Mouse (Mus musculus): Measurements from ENCODE around the gene Rhbdf2. TPM values are rescaled to one million over a fixed set of nuclear protein-coding genes. Genes with fewer than 3 reads are reported as not detected.
A peak's percentile ranks its signal among the peaks of the same experiment; 100 is the strongest.
"Not testable (repeated sequence)": the region's sequence is repeated elsewhere in the genome, so short reads cannot be mapped to it uniquely, and the experiment has no call there.

Rhbdf2 gene
- polyA plus RNA-seq, 1 experiment from 2014 or later: 12.8 TPM

DNA sequence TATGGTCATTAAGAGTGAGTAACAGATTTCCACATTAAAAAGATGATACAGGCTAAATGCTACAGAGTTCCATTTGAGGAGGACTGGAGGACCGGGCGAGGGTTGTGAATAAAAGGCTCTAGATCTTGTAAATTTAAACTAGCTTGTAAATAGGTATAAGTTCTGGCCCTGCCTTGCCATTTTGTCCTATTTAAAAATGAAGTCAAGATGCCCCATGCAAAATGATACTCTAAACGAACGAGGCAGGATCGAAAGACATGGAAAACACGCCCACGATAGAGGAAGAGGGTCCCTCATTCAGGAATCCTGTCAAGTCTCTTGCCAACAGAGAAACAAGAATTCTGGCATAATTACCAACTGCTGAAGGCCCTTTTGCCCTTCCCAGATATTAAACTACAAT, 43.6 kb upstream of the Rhbdf2 start:
- WGBS: 75% methylated on average over 7 of the region's 7 CpGs
- H3K9ac ChIP-seq (replicated peaks; ENCODE audit: low read length): no peak overlapping the region; the same call in 1 of the 2 replicates
- H3K4me3 ChIP-seq (ENCODE audit: low read length): no peak overlapping the region; the same call in 1 of the 2 replicates
- no peaks in the 10 kb centered on the region; the same call in 1 of the 2 replicates for H3K27me3 ChIP-seq (ENCODE audit: insufficient read depth, low read length)
- H3K27ac ChIP-seq (ENCODE audit: low read length): no peak overlapping the region
- H3K9me3 ChIP-seq (ENCODE audit: low read length): no peaks in the 10 kb centered on the region
- H3K4me1 ChIP-seq (ENCODE audit: insufficient read depth, low read length): peaks cover 31% of the 10 kb centered on the region
- peaks cover 23% of the 10 kb centered on the region for H3K36me3 ChIP-seq (ENCODE audit: insufficient read depth, low read length)
- no peak for ATAC-seq (ENCODE audit: low FRiP score, low TSS enrichment)
- H3K4me2 ChIP-seq (replicated peaks; ENCODE audit: low read depth, low read length): 0 out of 2 replicates have a peak overlapping the region, but pooled peaks have one; percentile 56

DNA sequence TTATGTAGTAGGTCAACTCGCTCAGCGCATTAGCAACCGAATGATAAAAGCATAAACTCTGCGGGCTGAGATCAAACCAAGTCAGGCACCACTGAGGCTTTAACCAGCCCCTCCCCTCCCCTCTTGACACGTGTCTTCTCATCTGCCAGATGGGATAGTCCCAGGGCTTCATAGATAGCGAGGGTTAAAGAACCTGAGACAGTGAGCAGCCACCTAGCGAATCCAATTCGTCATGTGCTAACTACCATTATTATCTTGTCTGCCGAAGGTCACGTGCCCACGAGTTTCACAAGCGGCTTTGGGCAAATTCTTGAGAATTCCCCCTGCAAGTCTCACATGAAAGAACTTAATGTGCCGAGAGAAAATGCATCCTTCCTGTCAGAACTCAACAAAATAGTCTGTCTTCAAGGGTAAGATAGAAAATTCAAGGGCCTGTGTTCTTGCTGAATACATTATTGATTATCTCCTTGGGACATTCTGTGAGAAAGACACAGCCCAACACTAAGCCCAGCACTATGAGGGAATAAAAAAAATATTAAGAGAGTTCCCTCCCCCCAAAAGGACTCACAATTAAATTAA, 43.1 kb upstream of the Rhbdf2 start:
- Histone ChIP-seq H3K4me3 (ENCODE audit: low read length) (no peak overlapping the region), H3K36me3 (ENCODE audit: insufficient read depth, low read length) (peaks cover 18% of the 10 kb centered on the region), H3K27ac (ENCODE audit: low read length) (no peak overlapping the region), H3K4me2 (replicated peaks; ENCODE audit: low read depth, low read length) (no peak overlapping the region), H3K9me3 (ENCODE audit: low read length) (no peaks in the 10 kb centered on the region), H3K9ac (replicated peaks; ENCODE audit: low read length) (no peak overlapping the region), H3K27me3 (ENCODE audit: insufficient read depth, low read length) (no peaks in the 10 kb centered on the region; the same call in 1 of the 2 replicates), H3K4me1 (ENCODE audit: insufficient read depth, low read length) (peaks cover 27% of the 10 kb centered on the region)
- ATAC-seq (ENCODE audit: low FRiP score, low TSS enrichment): no peak
- WGBS: 50% methylated on average over 13 of the region's 13 CpGs

DNA sequence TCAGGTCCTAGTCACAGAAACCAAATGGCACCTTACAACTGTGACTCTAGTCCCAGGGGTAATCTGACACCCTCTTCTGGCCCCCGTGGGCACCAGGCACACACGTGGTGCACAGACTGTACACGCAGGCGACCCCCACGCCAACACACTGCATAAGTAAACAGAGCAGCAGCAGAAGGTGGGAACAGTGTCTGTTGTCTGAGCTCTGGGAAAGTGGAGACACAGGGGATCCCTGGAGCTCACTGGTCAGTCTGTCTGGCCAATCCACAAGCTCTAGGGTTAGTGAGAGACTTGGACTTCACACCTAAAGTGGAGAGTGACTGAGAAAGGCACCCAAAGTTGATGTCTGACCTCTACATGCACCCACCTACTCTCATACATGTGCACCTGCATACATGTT, 42.5 kb upstream of the Rhbdf2 start:
- Histone ChIP-seq H3K4me2 (replicated peaks; ENCODE audit: low read depth, low read length) (no peak overlapping the region), H3K4me3 (ENCODE audit: low read length) (no peak overlapping the region), H3K27me3 (ENCODE audit: insufficient read depth, low read length) (no peaks in the 10 kb centered on the region; the same call in 1 of the 2 replicates), H3K36me3 (ENCODE audit: insufficient read depth, low read length) (peaks cover 12% of the 10 kb centered on the region), H3K27ac (ENCODE audit: low read length) (no peak overlapping the region), H3K4me1 (ENCODE audit: insufficient read depth, low read length) (peaks cover 22% of the 10 kb centered on the region), H3K9ac (replicated peaks; ENCODE audit: low read length) (no peak overlapping the region), H3K9me3 (ENCODE audit: low read length) (no peaks in the 10 kb centered on the region)
- no peak for ATAC-seq (ENCODE audit: low FRiP score, low TSS enrichment)
- WGBS: 10% methylated on average over 5 of the region's 5 CpGs

DNA sequence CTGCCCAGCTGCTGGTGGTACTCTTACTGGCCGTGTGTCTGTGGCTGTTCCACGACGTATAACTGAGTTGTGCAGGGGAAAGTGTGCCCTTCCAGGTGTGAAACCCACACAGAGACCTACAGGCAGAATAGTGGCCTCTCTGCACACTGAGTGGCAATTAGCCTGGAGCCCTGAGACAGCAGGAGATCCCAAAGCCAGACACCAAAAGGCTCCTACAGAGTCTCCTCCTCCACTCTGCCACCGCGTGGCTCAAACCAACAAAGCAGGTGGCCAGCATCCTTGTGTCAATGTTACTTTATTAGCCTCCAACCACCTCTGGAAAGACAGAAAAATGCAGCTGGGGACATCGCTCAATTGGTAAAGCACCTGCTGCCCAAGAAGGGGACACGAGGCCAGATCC, 42.0 kb upstream of the Rhbdf2 start:
- Histone ChIP-seq H3K27me3 (ENCODE audit: insufficient read depth, low read length) (no peaks in the 10 kb centered on the region; the same call in 1 of the 2 replicates), H3K4me2 (replicated peaks; ENCODE audit: low read depth, low read length) (no peak overlapping the region), H3K9ac (replicated peaks; ENCODE audit: low read length) (no peak overlapping the region), H3K9me3 (ENCODE audit: low read length) (no peaks in the 10 kb centered on the region), H3K27ac (ENCODE audit: low read length) (no peak overlapping the region), H3K36me3 (ENCODE audit: insufficient read depth, low read length) (peaks cover 8% of the 10 kb centered on the region), H3K4me3 (ENCODE audit: low read length) (no peak overlapping the region), H3K4me1 (ENCODE audit: insufficient read depth, low read length) (peaks cover 17% of the 10 kb centered on the region)
- WGBS: 27% methylated on average over 7 of the region's 7 CpGs
- ATAC-seq (ENCODE audit: low FRiP score, low TSS enrichment): no peak

DNA sequence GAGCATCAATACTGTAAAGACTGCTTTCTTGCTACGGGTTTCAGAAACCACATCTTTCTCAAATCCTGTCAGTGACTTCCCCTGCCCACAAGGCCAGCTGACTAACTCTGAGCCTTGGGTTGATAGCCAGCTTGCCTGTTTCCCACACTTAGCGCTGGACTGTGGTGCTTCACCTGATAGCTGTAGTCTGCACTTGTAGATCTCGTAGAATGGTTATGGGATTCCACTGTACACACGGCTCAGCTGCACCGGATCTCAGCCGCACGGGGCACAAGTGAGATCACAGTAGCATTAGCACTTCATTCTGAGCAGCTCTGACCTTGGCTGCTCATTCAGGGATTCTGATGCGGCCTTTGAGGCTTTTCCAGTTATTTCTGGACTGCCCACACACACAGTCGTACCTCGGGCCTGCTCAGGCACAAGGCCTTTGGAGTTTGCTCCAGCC, 41.6 kb upstream of the Rhbdf2 start:
- H3K4me2 ChIP-seq (replicated peaks; ENCODE audit: low read depth, low read length): no peak overlapping the region
- H3K4me1 ChIP-seq (ENCODE audit: insufficient read depth, low read length): peaks cover 15% of the 10 kb centered on the region
- ATAC-seq (ENCODE audit: low FRiP score, low TSS enrichment): no peak
- no peak overlapping the region for H3K27ac ChIP-seq (ENCODE audit: low read length)
- no peak overlapping the region for H3K4me3 ChIP-seq (ENCODE audit: low read length)
- H3K36me3 ChIP-seq (ENCODE audit: insufficient read depth, low read length): peaks cover 3% of the 10 kb centered on the region; the same call in 1 of the 2 replicates
- WGBS: 74% methylated on average over 10 of the region's 10 CpGs
- no peak overlapping the region; the same call in 1 of the 2 replicates for H3K9ac ChIP-seq (replicated peaks; ENCODE audit: low read length)
- no peaks in the 10 kb centered on the region for H3K9me3 ChIP-seq (ENCODE audit: low read length)
- no peaks in the 10 kb centered on the region; the same call in 1 of the 2 replicates for H3K27me3 ChIP-seq (ENCODE audit: insufficient read depth, low read length)

DNA sequence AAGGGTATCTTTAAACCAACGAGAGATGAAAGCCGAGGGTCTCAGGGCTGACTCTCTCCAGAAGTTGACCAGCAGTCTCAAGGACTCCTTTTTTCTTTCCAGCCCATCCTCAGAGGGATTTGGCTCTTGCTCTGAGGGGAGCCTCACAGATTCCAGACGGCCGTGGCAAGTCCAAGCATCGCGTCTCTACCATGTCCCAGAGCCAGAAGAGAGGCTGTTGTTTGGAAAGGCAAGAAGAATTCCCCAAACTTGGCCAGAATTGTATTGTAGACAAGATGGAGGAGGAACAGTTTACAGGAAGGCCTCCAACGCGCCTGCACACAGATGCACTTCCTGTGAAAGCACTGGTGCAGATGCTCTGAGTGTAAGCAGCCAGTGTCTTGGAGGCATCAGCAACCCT, 41.1 kb upstream of the Rhbdf2 start:
- Histone ChIP-seq H3K4me3 (ENCODE audit: low read length) (no peak overlapping the region), H3K27me3 (ENCODE audit: insufficient read depth, low read length) (peaks cover under 1% of the 10 kb centered on the region; the same call in 1 of the 2 replicates), H3K4me2 (replicated peaks; ENCODE audit: low read depth, low read length) (no peak overlapping the region), H3K4me1 (ENCODE audit: insufficient read depth, low read length) (peaks cover 15% of the 10 kb centered on the region), H3K9me3 (ENCODE audit: low read length) (no peaks in the 10 kb centered on the region), H3K9ac (replicated peaks; ENCODE audit: low read length) (no peak overlapping the region), H3K36me3 (ENCODE audit: insufficient read depth, low read length) (no peaks in the 10 kb centered on the region), H3K27ac (ENCODE audit: low read length) (no peak overlapping the region)
- no peak for ATAC-seq (ENCODE audit: low FRiP score, low TSS enrichment)
- 82% methylated on average over 8 of the region's 8 CpGs for WGBS

DNA sequence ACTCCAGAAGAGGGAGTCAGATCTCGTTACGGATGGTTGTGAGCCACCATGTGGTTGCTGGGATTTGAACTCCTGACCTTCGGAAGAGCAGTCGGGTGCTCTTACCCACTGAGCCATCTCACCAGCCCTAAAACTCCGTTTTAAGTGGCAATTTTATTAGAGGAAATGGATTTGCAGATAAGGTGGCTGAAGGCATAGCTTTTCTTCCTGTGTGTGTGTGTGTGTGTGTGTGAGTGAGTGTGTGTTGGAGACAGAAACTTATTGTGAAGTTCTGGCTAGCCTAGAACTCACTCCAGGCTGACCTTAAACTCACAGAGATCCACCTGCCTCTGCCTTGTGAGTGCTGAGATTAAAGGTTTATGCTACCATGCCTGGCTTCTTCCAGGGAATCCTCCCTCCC, 40.2 kb upstream of the Rhbdf2 start:
- H3K9me3 ChIP-seq (ENCODE audit: low read length); H3K4me2 ChIP-seq (replicated peaks; ENCODE audit: low read depth, low read length); H3K36me3 ChIP-seq (ENCODE audit: insufficient read depth, low read length); H3K9ac ChIP-seq (replicated peaks; ENCODE audit: low read length); H3K4me3 ChIP-seq (ENCODE audit: low read length); H3K27ac ChIP-seq (ENCODE audit: low read length); ATAC-seq (ENCODE audit: low FRiP score, low TSS enrichment); H3K27me3 ChIP-seq (ENCODE audit: insufficient read depth, low read length): not testable (repeated sequence)
- H3K4me1 ChIP-seq (ENCODE audit: insufficient read depth, low read length): peaks cover 19% of the 10 kb centered on the region
- WGBS: 79% methylated on average over 3 of the region's 5 CpGs

DNA sequence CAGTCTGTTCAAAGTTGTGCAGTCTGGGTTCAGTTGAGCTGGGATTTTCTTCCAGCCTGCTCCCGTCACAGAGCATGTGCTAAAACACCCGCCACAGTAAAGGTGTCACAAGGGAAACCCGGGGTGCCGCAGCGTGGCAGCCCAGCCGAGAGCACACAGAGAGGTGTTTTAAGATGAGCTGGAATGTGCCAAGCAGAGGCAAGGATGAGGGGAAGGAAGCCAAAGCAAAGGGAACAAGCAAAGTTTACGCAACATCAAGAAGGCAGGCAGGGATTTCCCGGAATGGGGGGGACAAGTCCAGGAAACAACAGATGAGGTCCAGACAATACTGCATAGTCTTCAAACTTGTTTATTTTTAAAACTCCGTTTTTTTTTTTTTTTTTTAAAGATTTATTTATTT, 39.7 kb upstream of the Rhbdf2 start:
- H3K4me1 ChIP-seq (ENCODE audit: insufficient read depth, low read length): peaks cover 24% of the 10 kb centered on the region
- H3K27ac ChIP-seq (ENCODE audit: low read length): no peak overlapping the region
- no peaks in the 10 kb centered on the region for H3K9me3 ChIP-seq (ENCODE audit: low read length)
- no peak for ATAC-seq (ENCODE audit: low FRiP score, low TSS enrichment)
- no peak overlapping the region for H3K4me3 ChIP-seq (ENCODE audit: low read length)
- H3K36me3 ChIP-seq (ENCODE audit: insufficient read depth, low read length): no peaks in the 10 kb centered on the region
- H3K9ac ChIP-seq (replicated peaks; ENCODE audit: low read length): no peak overlapping the region
- H3K4me2 ChIP-seq (replicated peaks; ENCODE audit: low read depth, low read length): no peak overlapping the region
- WGBS: 63% methylated on average over 9 of the region's 9 CpGs
- peaks cover 6% of the 10 kb centered on the region; the same call in 1 of the 2 replicates for H3K27me3 ChIP-seq (ENCODE audit: insufficient read depth, low read length)

DNA sequence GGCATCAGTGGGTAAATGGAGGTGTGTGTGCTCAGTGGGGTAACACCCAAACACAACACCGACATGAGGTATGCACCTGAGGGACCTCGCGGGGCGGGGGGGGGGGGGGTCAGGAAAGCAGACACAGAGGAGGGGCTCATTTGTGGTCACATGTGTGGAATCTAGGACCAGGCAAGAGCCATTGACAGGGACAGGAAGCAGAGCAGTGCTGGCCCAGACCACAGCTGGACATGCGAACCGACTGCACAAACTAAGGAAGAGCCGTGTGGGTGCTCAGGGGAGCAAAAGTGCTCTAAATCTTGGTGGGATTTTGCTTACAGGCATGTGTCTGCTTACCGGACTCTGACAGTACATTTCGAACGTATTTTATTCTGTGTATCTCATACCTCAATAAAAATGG, 38.5 kb upstream of the Rhbdf2 start:
- no peak overlapping the region for H3K4me3 ChIP-seq (ENCODE audit: low read length)
- H3K36me3 ChIP-seq (ENCODE audit: insufficient read depth, low read length): no peaks in the 10 kb centered on the region
- no peak overlapping the region for H3K9ac ChIP-seq (replicated peaks; ENCODE audit: low read length)
- ATAC-seq (ENCODE audit: low FRiP score, low TSS enrichment): no peak
- no peaks in the 10 kb centered on the region for H3K9me3 ChIP-seq (ENCODE audit: low read length)
- H3K4me1 ChIP-seq (ENCODE audit: insufficient read depth, low read length): peaks cover 28% of the 10 kb centered on the region
- WGBS: 61% methylated on average over 10 of the region's 10 CpGs
- no peak overlapping the region for H3K27ac ChIP-seq (ENCODE audit: low read length)
- H3K27me3 ChIP-seq (ENCODE audit: insufficient read depth, low read length): peaks cover 6% of the 10 kb centered on the region; the same call in 1 of the 2 replicates
- no peak overlapping the region for H3K4me2 ChIP-seq (replicated peaks; ENCODE audit: low read depth, low read length)

DNA sequence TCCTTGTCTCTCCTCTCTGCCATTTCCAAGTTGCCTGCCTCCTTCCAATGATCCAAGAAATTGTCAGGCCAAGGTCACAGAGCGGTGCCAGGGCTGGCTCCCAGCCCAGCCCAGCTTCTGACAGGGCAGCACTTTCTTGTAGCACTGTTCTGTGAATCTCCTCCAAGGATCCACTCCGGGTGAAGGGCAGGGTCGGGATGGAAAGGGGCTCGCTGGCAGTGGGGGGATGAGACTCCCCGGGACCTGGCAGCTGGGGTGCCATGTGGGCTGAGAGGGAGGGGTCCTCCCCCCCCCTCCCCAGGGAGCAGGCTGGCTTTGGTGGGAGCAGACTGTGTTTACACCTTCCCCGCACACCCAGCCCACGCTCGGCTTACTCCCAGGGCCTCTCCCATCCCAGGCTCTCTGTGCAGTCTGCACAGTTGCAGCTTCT, 35.1 kb upstream of the Rhbdf2 start:
- WGBS: 52% methylated on average over 8 of the region's 8 CpGs
- H3K9me3 ChIP-seq (ENCODE audit: low read length): no peaks in the 10 kb centered on the region
- no peak overlapping the region for H3K4me2 ChIP-seq (replicated peaks; ENCODE audit: low read depth, low read length)
- H3K4me1 ChIP-seq (ENCODE audit: insufficient read depth, low read length): peaks cover 40% of the 10 kb centered on the region
- H3K36me3 ChIP-seq (ENCODE audit: insufficient read depth, low read length): no peaks in the 10 kb centered on the region
- no peak overlapping the region for H3K4me3 ChIP-seq (ENCODE audit: low read length)
- 0 out of 2 replicates have a peak, but pooled peaks cover 6% of the 10 kb centered on the region for H3K27me3 ChIP-seq (ENCODE audit: insufficient read depth, low read length)
- no peak overlapping the region for H3K27ac ChIP-seq (ENCODE audit: low read length)
- no peak for ATAC-seq (ENCODE audit: low FRiP score, low TSS enrichment)
- H3K9ac ChIP-seq (replicated peaks; ENCODE audit: low read length): no peak overlapping the region

Data from kidney, embryonic 16.5 days (tissue).